Mouse (Mus musculus): Measurements from ENCODE around the gene Hils1.

DNA sequence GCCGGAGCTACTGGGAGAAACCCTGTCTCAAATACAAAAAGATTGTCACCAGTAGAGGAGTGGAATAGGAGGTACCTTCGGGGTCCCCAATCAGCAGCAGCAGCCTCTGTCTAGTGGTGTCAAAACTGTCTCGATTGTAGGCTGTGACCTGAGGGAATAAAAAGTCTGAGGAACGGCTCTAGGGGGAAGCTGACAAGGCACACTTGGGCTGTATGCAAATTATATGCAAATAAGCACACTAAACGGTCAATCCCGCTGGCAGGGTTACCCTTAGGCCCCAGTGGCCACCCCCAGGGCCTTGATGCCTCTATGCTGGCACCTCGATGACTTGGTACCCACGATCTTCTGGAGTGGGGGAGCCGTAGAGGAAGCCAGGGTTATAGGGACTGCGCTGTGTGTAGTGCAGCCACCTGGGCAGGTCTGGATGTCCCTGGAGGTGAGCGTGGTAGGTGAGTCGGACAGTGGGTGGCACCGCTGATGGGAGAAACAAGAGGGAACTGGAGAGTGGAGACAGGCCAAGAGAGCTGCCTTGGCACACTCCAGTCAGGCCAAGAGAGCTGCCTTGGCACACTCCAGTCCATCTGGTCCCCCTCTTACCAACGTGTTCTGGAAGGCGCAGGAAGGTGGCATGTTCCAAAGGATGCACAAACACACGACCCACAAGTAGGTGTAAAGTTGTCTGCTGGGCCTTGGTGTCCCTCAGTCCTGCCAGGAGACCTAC lies 4.7 kb downstream of the Hils1 start:
- no peak for TF ChIP-seq CTCF (IDR thresholded peaks at IDR 0.05; ENCODE audit: low read depth, low read length)
- no peak for TF ChIP-seq GATA1 (IDR thresholded peaks at IDR 0.05; ENCODE audit: borderline replicate concordance, low read length)
